Mouse (Mus musculus): Measurements from ENCODE around the gene Wipf3. TPM values are rescaled to one million over a fixed set of nuclear protein-coding genes. Genes with fewer than 3 reads are reported as not detected.

Gene Wipf3
- polyA plus RNA-seq, 1 experiment from 2014 or later: 1.3 TPM

- H3K27ac ChIP-seq (ENCODE audit: low read length): no peak overlapping the region
- no peak overlapping the region for H3K4me3 ChIP-seq (ENCODE audit: low read depth, low read length)
- no peaks in the 10 kb centered on the region for H3K4me1 ChIP-seq (ENCODE audit: control insufficient read depth, insufficient read depth, low read length)
- no peak for ATAC-seq (ENCODE audit: insufficient number of reproducible peaks, insufficient read depth, low FRiP score, low read depth)
- no peaks in the 10 kb centered on the region for H3K36me3 ChIP-seq (ENCODE audit: control insufficient read depth, insufficient read depth, low read length)
- no peak overlapping the region for H3K4me2 ChIP-seq (replicated peaks; ENCODE audit: low read depth, low read length)
- 44% methylated on average over 7 of the region's 7 CpGs for WGBS
- H3K27me3 ChIP-seq (ENCODE audit: control insufficient read depth, insufficient read depth, low read length): peaks cover 4% of the 10 kb centered on the region; the same call in 1 of the 2 replicates
- H3K9ac ChIP-seq (replicated peaks; ENCODE audit: low read depth, low read length): no peak overlapping the region
- H3K9me3 ChIP-seq (ENCODE audit: control insufficient read depth, low read depth, low read length): no peaks in the 10 kb centered on the region
Observed at GRCm38 (mm10) chr6:54491074-54491473, 61.7 kb downstream of the Wipf3 start.

DNA sequence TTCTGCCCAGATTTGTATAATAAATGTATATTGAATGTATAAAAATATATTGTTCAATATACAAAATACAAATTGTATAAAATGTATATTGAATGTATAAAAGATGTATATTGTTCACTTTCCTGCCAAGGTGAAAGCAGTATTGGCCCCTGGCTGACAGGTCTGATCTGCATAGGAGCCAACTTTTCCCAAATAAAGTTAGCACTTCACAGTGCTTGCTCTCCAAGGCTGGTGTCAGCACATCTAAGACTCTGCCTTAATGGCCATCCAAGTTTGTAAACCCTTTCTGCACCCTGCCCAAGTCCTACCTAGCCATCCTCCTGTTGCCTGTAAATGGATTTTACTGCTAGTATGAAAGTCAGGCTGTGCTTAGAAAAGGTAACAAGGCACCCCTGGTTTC is 64.7 kb downstream of the Wipf3 start:
- no peak overlapping the region for H3K9ac ChIP-seq (replicated peaks; ENCODE audit: low read depth, low read length)
- no peaks in the 10 kb centered on the region for H3K27me3 ChIP-seq (ENCODE audit: control insufficient read depth, insufficient read depth, low read length)
- no peaks in the 10 kb centered on the region for H3K9me3 ChIP-seq (ENCODE audit: control insufficient read depth, low read depth, low read length)
- H3K4me1 ChIP-seq (ENCODE audit: control insufficient read depth, insufficient read depth, low read length): no peaks in the 10 kb centered on the region
- no peaks in the 10 kb centered on the region for H3K36me3 ChIP-seq (ENCODE audit: control insufficient read depth, insufficient read depth, low read length)
- ATAC-seq (ENCODE audit: insufficient number of reproducible peaks, insufficient read depth, low FRiP score, low read depth): no peak
- H3K4me3 ChIP-seq (ENCODE audit: low read depth, low read length): no peak overlapping the region
- no peak overlapping the region for H3K4me2 ChIP-seq (replicated peaks; ENCODE audit: low read depth, low read length)
- no peak overlapping the region for H3K27ac ChIP-seq (ENCODE audit: low read length)

DNA sequence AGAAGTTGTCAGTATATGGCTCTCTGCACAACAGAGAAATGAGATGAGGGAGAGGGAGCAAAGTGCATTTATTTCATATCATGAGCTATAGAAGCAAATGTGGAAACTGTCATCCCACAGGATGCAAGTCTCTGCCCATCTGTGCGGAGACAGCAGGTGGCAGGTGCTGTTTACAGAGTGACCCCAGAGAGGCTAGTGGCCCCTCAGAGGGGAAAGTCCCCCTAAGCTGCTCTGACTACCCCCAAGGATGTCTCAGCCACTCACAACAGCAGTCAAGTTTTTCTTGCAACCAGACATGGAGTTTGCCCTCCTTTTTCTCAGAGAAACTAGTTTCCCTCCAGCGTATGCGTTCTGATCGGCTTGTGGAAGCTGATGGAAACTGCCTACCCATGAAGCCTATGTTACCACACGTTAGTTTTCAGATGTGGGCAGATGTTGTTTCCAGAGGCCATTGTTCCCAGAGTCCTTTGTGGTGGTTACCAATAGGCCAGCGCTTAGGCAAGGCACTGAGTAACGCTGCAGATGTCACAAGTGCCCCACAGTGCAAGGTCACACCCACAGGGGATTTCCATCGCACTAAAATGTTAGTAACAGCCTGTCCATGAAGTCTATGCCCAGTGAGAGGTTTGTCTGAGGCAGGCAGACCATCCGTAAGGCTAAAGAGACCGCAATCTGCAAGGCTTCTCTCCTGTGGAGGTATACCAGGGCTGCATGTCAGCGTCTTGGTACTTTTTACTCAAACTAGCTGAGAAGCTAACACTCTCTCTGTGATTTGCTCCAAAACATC is 65.4 kb downstream of the Wipf3 start:
- no peak overlapping the region for H3K4me2 ChIP-seq (replicated peaks; ENCODE audit: low read depth, low read length)
- WGBS: 79% methylated on average over 11 of the region's 11 CpGs
- H3K4me1 ChIP-seq (ENCODE audit: control insufficient read depth, insufficient read depth, low read length): no peaks in the 10 kb centered on the region
- H3K27me3 ChIP-seq (ENCODE audit: control insufficient read depth, insufficient read depth, low read length): no peaks in the 10 kb centered on the region
- no peaks in the 10 kb centered on the region for H3K9me3 ChIP-seq (ENCODE audit: control insufficient read depth, low read depth, low read length)
- no peak overlapping the region for H3K27ac ChIP-seq (ENCODE audit: low read length)
- H3K9ac ChIP-seq (replicated peaks; ENCODE audit: low read depth, low read length): no peak overlapping the region
- no peaks in the 10 kb centered on the region for H3K36me3 ChIP-seq (ENCODE audit: control insufficient read depth, insufficient read depth, low read length)
- no peak overlapping the region for H3K4me3 ChIP-seq (ENCODE audit: low read depth, low read length)
- ATAC-seq (ENCODE audit: insufficient number of reproducible peaks, insufficient read depth, low FRiP score, low read depth): no peak

- Histone ChIP-seq H3K36me3 (ENCODE audit: control insufficient read depth, insufficient read depth, low read length) (no peaks in the 10 kb centered on the region), H3K4me2 (replicated peaks; ENCODE audit: low read depth, low read length) (no peak overlapping the region), H3K27me3 (ENCODE audit: control insufficient read depth, insufficient read depth, low read length) (no peaks in the 10 kb centered on the region), H3K9me3 (ENCODE audit: control insufficient read depth, low read depth, low read length) (no peaks in the 10 kb centered on the region), H3K4me3 (ENCODE audit: low read depth, low read length) (no peak overlapping the region), H3K9ac (replicated peaks; ENCODE audit: low read depth, low read length) (no peak overlapping the region), H3K27ac (ENCODE audit: low read length) (no peak overlapping the region), H3K4me1 (ENCODE audit: control insufficient read depth, insufficient read depth, low read length) (no peaks in the 10 kb centered on the region)
- no peak for ATAC-seq (ENCODE audit: insufficient number of reproducible peaks, insufficient read depth, low FRiP score, low read depth)
- WGBS: 85% methylated on average over 7 of the region's 7 CpGs
Observed at GRCm38 (mm10) chr6:54496214-54496613, 66.8 kb downstream of the Wipf3 start.

- 55% methylated on average over 6 of the region's 6 CpGs for WGBS
- no peaks in the 10 kb centered on the region for H3K4me1 ChIP-seq (ENCODE audit: control insufficient read depth, insufficient read depth, low read length)
- no peak overlapping the region for H3K4me2 ChIP-seq (replicated peaks; ENCODE audit: low read depth, low read length)
- no peaks in the 10 kb centered on the region for H3K27me3 ChIP-seq (ENCODE audit: control insufficient read depth, insufficient read depth, low read length)
- no peak overlapping the region for H3K27ac ChIP-seq (ENCODE audit: low read length)
- no peaks in the 10 kb centered on the region for H3K9me3 ChIP-seq (ENCODE audit: control insufficient read depth, low read depth, low read length)
- H3K9ac ChIP-seq (replicated peaks; ENCODE audit: low read depth, low read length): no peak overlapping the region
- H3K36me3 ChIP-seq (ENCODE audit: control insufficient read depth, insufficient read depth, low read length): no peaks in the 10 kb centered on the region
- no peak for ATAC-seq (ENCODE audit: insufficient number of reproducible peaks, insufficient read depth, low FRiP score, low read depth)
- no peak overlapping the region for H3K4me3 ChIP-seq (ENCODE audit: low read depth, low read length)
Observed at GRCm38 (mm10) chr6:54502661-54503115, 73.3 kb downstream of the Wipf3 start.

DNA sequence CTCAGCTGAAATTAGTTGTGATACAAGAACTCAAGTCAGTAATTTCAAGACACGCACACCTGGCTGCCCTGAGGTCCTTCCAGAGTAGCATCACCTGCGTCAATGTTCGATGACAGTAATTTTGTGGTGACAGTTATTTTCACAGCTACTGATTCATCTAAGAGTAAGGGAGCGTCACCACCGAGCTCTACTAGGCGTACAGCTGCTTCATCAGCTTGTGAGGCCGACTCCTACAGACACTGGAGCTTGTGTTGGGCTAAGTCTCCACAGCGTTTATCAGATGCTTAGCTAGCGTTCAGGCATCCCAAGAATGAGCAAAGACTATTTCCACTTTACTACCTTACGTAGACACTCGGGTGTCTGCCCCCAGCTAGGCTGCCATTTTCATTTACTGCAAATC is 76.9 kb downstream of the Wipf3 start:
- H3K4me2 ChIP-seq (replicated peaks; ENCODE audit: low read depth, low read length): no peak overlapping the region
- no peak for ATAC-seq (ENCODE audit: insufficient number of reproducible peaks, insufficient read depth, low FRiP score, low read depth)
- H3K27ac ChIP-seq (ENCODE audit: low read length): no peak overlapping the region
- no peaks in the 10 kb centered on the region for H3K27me3 ChIP-seq (ENCODE audit: control insufficient read depth, insufficient read depth, low read length)
- no peaks in the 10 kb centered on the region for H3K36me3 ChIP-seq (ENCODE audit: control insufficient read depth, insufficient read depth, low read length)
- no peak overlapping the region for H3K4me3 ChIP-seq (ENCODE audit: low read depth, low read length)
- no peak overlapping the region for H3K9ac ChIP-seq (replicated peaks; ENCODE audit: low read depth, low read length)
- no peaks in the 10 kb centered on the region for H3K9me3 ChIP-seq (ENCODE audit: control insufficient read depth, low read depth, low read length)
- H3K4me1 ChIP-seq (ENCODE audit: control insufficient read depth, insufficient read depth, low read length): 0 out of 2 replicates have a peak, but pooled peaks cover 3% of the 10 kb centered on the region
- 77% methylated on average over 11 of the region's 11 CpGs for WGBS

DNA sequence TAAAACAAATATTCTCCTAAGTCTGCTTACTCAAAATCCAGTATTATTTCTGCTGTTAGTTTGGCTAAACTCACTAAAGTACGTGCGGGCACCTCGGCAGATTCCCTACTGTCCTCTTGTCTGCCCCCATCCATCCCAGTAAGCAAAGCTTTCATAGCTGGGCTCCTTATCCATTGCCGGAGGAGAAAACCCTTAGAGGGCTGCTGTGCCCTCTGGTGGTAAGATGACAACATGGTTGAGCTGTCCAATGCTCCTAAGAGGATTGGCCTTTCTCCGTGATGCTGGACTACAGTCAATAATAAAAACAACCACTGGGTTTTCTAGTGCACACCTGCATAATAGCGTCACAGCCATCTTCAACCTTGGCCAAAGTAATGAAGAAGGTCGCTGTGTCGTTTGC is 77.6 kb downstream of the Wipf3 start:
- WGBS: 35% methylated on average over 8 of the region's 8 CpGs
- no peak overlapping the region for H3K27ac ChIP-seq (ENCODE audit: low read length)
- H3K4me2 ChIP-seq (replicated peaks; ENCODE audit: low read depth, low read length): no peak overlapping the region
- H3K4me3 ChIP-seq (ENCODE audit: low read depth, low read length): no peak overlapping the region
- no peak for ATAC-seq (ENCODE audit: insufficient number of reproducible peaks, insufficient read depth, low FRiP score, low read depth)
- no peaks in the 10 kb centered on the region for H3K36me3 ChIP-seq (ENCODE audit: control insufficient read depth, insufficient read depth, low read length)
- H3K9ac ChIP-seq (replicated peaks; ENCODE audit: low read depth, low read length): no peak overlapping the region
- no peaks in the 10 kb centered on the region for H3K27me3 ChIP-seq (ENCODE audit: control insufficient read depth, insufficient read depth, low read length)
- H3K4me1 ChIP-seq (ENCODE audit: control insufficient read depth, insufficient read depth, low read length): 0 out of 2 replicates have a peak, but pooled peaks cover 3% of the 10 kb centered on the region
- H3K9me3 ChIP-seq (ENCODE audit: control insufficient read depth, low read depth, low read length): no peaks in the 10 kb centered on the region

GRCm38 (mm10) chr6:54507808-54508207 is 78.4 kb downstream of the Wipf3 start:
- H3K27ac ChIP-seq (ENCODE audit: low read length): no peak overlapping the region
- no peak overlapping the region for H3K4me2 ChIP-seq (replicated peaks; ENCODE audit: low read depth, low read length)
- ATAC-seq (ENCODE audit: insufficient number of reproducible peaks, insufficient read depth, low FRiP score, low read depth): no peak
- H3K4me3 ChIP-seq (ENCODE audit: low read depth, low read length): no peak overlapping the region
- 58% methylated on average over 5 of the region's 5 CpGs for WGBS
- no peaks in the 10 kb centered on the region for H3K36me3 ChIP-seq (ENCODE audit: control insufficient read depth, insufficient read depth, low read length)
- no peak overlapping the region for H3K9ac ChIP-seq (replicated peaks; ENCODE audit: low read depth, low read length)
- H3K4me1 ChIP-seq (ENCODE audit: control insufficient read depth, insufficient read depth, low read length): 0 out of 2 replicates have a peak, but pooled peaks cover 3% of the 10 kb centered on the region
- H3K9me3 ChIP-seq (ENCODE audit: control insufficient read depth, low read depth, low read length): no peaks in the 10 kb centered on the region
- no peaks in the 10 kb centered on the region for H3K27me3 ChIP-seq (ENCODE audit: control insufficient read depth, insufficient read depth, low read length)

Data from stomach, embryonic 14.5 days (tissue).